Mouse (Mus musculus) T-helper 17 cell (primary cell): Measurements from ENCODE around the gene Hist1h2be.
"Not testable (repeated sequence)": the region's sequence is repeated elsewhere in the genome, so short reads cannot be mapped to it uniquely, and the experiment has no call there.

Experiments
- in situ Hi-C, 2 experiments: fragments of 300-600 bp; cut with MboI, MseI; formaldehyde crosslinking; loops; 1 replicate in 1 of 2; 2 replicates in 1 of 2; pipeline ENCODE4 v1.15.1; 2025; ENCODE audit warnings: high pct_unique_total_duplicates in 2 of 2

The Hist1h2be gene

GRCm38 (mm10) chr13:23620733-23621531 lies at the start of gene Hist1h2be:
Gene Hist1h2be (minus strand): TSS chr13:23621124.
- in situ Hi-C loops = no loop called here

DNA sequence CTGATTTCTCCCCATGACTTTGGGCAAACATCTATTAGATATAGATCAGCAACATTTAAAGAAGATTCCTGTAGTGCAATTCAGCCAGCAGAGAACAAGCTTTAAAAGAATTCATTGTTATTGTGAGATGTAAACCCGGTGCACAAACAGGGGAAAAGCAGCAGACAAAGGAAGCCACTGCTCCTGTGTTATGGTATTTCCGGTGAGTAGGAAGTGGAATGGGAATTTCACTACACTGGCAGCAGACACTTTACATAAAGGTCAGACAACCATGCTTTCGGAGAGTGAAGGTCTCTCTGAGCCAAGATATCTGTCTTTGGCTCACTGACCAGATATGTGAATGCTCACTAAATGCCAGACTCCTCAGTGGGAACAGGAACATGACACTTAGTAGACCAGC lies 41.6 kb upstream of the Hist1h2be start:
- in situ Hi-C loops = no loop called here

DNA sequence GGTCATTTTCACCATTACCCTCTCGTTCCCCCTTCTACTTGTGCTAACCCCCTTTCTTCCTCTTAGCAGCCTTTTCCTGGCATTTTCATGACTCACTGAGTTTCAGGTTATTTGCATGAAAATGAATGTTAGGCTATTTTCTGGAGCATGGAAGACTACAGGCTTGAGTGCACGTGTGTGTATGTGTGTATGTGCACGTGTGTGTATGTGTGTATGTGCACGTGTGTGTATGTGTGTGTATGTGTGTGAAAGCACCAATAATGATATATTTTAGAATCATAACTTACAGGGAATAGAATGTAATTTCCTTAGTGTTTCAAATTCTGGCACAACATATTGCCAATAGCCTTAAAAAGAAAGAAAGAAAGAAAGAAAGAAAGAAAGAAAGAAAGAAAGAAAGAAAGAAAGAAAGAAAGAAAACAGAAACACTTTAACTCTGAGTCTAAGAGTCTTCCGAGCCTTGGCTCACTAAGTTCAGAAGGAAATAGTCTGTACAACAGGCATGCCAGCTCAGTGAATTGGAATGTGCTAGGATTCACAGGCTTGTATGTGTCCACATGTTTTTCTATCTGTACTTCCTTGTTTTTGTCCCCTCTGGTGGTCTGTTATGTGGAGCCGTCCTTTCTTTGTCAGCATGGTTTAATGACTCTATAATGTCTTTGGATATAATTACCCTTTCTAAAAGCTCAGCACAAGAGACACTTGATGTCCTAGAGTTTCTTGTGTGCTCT lies 38.9 kb upstream of the Hist1h2be start:
- in situ Hi-C loops = loop anchor here in 1 of 2 experiments (10.0 kb wide), 1 partner anchor 1475 kb away; the partner anchor contains the start of gene Vmn1r191

- in situ Hi-C loops = loop anchor here (5.0 kb wide), 3 partner anchors 42 to 97 kb away; partner anchors contain the start of genes Hist1h2ac (in 1 of the 2) and Hist1h2bc (in 1 of the 2)
Observed at GRCm38 (mm10) chr13:23630653-23631052, 9.7 kb upstream of the Hist1h2be start.

DNA sequence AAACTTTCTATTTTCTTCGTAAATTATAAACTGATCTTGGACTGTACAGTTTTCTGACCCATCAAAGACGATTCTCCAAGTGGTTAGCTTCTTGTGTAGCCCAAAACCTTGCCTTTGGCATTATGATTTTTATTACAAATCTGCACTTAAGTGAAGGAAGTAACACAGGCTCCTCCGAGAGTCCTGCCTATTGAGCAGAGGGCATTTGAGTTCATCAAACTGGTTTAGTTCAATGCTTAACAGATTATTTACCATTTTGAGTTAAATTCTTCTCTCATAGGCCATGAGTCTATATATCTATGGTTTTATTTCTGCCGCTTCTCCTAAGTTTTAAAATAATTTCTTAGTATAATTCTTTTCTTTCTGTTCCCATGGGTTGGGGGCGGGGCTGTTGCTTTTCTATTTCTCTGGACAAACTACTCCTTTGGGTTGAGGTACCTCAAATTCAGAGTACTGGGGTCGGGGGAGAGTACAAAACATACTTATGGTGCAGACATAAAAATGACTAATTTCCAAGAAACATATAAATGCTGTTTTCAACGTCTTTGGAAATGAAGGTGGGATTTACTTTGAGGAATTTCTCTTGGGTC lies 2.0 kb upstream of the Hist1h2be start:
- in situ Hi-C loops = no loop called here

DNA sequence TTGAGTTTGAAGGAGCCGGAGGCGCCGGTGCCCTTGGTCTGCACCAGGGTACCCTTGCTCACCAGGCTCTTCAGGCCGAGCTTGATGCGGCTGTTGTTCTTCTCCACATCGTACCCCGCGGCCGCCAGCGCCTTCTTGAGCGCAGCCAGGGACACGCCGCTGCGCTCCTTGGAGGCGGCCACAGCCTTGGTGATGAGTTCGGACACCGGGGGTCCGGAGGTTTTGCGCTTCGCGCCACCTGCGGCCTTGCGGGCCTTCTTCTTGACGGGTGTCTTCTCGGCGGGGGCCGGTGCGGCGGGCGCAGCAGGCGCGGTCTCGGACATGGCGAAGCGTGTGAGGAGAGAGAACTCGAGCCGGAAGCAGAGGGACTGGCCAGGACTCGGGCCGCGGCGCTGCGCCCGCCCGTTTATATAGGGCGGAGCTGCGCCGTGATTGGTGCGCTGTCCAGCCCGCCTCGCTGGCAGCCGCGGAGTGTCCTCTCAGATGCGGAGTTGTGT lies 1.3 kb upstream of the Hist1h2be start, which contains the start of gene Hist1h1e:
Hist1h1e (minus strand) TSS at position 384 of the 497 bp plus-strand sequence.
- in situ Hi-C loops = not testable (repeated sequence)

DNA sequence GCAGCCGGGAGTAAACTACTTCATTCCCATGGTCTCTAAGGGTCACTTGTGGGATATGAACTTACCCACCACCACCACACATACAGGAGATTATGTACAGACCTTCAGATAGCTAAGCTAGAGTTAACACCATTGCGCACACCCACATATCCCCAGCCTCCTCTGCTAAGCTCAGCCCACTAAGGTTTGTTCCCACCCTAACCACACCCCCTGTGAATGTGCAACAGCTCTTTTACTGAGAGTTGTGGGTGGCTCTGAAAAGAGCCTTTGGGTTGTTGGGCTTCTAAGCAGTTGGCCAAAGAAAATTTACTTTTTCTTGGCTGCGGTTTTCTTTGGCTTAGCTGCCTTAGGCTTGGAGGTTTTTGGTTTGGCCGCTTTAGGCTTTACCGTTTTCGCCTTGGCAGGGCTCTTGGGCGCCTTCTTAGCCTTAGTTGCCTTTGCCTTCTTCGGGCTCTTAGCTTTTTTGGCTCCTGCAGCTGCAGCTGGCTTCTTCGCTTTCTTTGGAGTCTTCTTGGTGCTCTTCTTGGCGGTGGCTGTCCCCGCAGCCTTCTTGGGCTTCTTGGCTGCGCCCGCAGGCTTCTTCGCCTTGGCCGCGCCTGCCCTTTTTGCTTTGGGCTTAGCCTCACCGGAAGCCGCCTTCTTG lies 729 bp upstream of the Hist1h2be start:
- in situ Hi-C loops = no loop called here

DNA sequence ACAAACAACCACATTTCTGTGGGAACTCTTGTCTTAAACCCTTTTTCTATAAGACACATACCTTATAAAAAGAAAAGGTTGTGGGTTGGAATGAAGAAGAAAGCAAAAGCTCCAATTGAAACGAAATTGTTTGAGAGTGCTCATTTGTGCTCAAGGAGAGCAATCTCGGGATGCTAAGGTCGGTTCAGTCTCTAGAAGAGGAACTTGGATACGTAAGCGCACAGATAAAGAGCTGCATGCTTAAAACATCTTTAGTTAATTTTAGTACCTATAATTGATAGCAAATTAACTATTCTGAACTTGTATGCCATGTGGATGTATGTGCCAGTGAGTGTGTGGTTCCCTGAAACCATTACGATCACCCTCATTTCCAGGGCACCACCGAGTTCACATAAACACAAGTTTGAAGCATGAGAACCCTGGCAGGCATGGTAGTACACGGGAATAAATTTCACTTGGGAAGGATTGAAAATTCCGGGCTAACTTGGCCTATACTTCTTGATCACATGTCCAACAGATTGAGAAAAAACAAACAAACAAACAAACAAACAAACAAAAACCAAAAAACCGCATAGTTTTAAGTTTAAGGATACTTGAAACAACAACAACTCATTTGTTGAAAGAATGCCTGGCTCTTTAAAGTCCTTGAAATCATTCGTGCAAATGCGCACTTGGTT lies 730 bp downstream of the Hist1h2be start:
- in situ Hi-C loops = no loop called here

GRCm38 (mm10) chr13:23611638-23612037 lies 9.3 kb downstream of the Hist1h2be start:
- in situ Hi-C loops = no loop called here

GRCm38 (mm10) chr13:23610393-23610792 lies 10.5 kb downstream of the Hist1h2be start:
- in situ Hi-C loops = no loop called here

GRCm38 (mm10) chr13:23609844-23610243 lies 11.1 kb downstream of the Hist1h2be start:
- in situ Hi-C loops = no loop called here

- in situ Hi-C loops = no loop called here
Observed at GRCm38 (mm10) chr13:23609209-23609608, 11.7 kb downstream of the Hist1h2be start.

DNA sequence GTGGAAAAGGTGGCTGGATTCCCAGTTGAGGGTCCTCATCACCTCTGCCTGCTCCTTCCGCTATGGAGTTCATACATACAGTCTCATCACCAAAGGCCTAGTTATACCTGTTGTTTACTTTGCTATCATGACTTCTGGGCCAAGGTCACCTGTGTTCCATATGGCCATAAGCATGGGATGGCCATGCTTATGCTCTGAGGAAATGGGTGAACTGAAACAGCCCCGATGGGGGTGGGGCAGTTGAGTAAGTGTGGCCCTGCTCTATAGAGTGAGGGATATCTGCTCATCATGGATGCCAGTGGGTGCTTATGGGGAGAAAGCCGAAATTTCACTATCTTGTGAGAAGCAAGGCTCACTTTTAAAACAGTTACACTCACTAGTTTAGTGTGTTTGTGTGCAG lies 15.9 kb downstream of the Hist1h2be start:
- in situ Hi-C loops = no loop called here

DNA sequence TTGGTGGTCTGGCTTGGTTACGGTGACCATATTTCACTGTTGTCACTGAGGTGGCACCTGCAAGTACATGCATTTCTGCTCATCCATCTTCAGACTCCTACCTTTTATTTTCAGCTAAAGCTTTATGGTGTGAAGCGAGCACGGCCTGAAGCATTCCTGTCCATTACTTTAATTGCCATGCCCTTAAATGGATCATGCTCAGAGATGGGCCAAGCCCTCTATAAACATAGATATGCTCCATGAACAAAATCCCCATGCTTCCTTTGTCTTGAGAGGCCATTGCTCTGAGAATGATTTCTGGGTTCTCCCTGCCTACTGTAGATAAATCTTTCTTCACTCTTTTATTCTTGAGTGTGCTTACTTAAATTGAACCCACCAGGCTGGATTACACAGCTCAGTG lies 16.5 kb downstream of the Hist1h2be start:
- in situ Hi-C loops = no loop called here

DNA sequence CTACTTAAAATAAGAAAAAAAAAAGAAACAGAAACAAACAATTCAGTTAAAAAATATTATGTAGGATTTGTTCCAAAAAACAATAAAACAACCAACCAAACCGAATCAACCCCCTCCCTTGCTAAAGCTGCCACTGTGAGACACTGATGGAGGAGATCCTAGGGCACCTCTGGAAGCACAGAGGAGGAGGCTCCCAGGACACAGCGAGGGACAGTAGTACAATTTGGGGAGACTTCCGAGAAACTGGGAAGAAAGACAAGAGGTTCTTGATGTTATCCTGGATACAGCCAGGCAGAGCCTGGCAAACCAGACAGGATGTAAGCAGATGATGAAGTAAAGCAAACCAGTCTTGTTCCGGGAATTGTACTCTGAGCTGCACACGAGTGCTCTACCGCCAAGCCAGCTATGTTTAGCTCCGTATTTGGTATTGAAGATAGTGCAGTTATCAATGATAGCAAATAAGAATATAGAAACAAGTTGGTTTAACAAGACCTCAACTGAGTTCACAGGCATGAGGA lies 17.7 kb downstream of the Hist1h2be start:
- in situ Hi-C loops = no loop called here

GRCm38 (mm10) chr13:23597957-23598356 lies 23.0 kb downstream of the Hist1h2be start:
- in situ Hi-C loops = loop anchor here in 1 of 2 experiments (5.0 kb wide), 1 partner anchor 161 kb away; no protein-coding TSS in a partner anchor

DNA sequence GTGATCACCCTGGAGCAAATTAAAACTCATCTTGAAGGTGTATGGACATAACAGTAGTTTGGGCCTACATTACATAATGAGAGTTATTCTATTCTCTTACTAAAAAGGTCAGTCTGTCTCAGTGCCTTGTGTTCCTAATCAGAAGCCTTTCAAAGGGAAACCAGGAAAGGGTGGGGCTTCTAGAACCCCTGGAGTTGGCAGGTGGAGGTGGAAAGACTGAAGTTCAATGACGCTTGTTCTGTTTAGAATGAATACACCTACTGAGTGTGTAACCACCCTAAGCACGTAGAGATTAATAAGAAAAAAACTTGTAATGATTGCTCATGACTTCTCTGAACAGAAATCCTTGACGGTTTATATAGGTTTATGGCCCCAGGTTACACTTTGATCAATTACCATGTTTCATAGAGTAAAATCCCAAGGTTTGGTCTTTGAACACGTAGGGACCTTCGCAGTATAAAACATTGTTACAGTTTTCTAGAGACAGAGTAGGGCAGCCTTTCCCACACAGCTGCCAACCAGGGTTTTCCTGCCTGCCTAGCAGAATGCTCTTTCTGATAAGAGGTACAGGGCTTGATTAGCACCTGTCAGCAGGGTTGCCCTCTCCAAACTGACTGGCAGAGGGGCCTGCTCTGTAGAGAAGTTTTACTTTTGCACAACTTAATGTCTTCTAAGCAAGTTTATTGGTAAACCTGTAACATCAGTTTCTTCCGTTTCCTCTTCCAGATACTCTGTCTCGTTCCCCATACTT lies 25.1 kb downstream of the Hist1h2be start:
- in situ Hi-C loops = loop anchor here in 1 of 2 experiments (5.0 kb wide), 1 partner anchor 158 kb away; no protein-coding TSS in a partner anchor

- in situ Hi-C loops = loop anchor here in 1 of 2 experiments (5.0 kb wide), 1 partner anchor 158 kb away; no protein-coding TSS in a partner anchor
Observed at GRCm38 (mm10) chr13:23595185-23595584, 25.7 kb downstream of the Hist1h2be start.

DNA sequence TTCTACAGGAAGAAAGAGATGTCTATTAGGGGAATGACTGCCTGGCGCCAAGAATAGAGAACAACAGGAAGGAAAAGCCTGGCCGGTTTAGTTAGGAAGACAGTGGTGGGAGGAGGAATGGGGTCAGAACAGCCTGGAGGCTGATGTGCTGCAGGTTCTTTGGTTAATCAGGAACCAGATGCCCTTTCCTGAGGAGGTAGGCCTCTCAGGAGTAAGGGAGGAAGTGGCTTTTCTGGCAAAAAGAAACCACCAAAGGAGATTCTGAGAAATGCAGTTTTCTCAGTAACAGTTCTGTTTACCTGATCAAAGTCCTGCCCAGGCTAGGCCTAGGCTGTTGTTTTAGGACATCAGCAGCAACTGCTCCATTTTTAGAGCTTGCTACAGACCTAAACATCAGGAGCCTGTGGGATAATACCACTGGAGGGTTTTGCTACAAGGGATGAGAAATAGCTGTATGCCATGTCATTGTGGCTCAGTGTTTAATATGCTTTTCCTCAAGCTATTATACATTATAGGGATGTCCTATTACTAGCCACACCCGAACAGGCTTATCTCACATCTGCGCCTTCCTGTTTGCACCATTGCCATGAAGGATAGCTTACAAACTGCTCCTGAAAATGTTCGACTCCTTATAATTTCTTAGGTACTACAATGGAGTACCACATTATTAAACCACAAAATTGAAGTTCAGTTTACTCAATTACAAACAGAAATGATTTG lies 27.7 kb downstream of the Hist1h2be start:
- in situ Hi-C loops = no loop called here
